Mouse (Mus musculus) hindlimb bud, embryonic 11.5 days (tissue): Measurements from ENCODE around the gene Hs3st6.

ENCODE experiments used
- DNase-seq: peaks from one replicate; pipeline ENCODE4 v3.0.0-alpha.2; 2012; ENCODE audit warnings: low read depth, low spot score; ENCODE audit errors: extremely low spot score

Gene Hs3st6

GRCm38 (mm10) chr17:24728184-24728583, 24.6 kb upstream of the Hs3st6 start:
- no peak for DNase-seq

- no peak for DNase-seq
Measured at GRCm38 (mm10) chr17:24729067-24729466, 23.7 kb upstream of the Hs3st6 start.

GRCm38 (mm10) chr17:24730787-24731186, 22.0 kb upstream of the Hs3st6 start:
- DNase-seq, result no peak

DNA sequence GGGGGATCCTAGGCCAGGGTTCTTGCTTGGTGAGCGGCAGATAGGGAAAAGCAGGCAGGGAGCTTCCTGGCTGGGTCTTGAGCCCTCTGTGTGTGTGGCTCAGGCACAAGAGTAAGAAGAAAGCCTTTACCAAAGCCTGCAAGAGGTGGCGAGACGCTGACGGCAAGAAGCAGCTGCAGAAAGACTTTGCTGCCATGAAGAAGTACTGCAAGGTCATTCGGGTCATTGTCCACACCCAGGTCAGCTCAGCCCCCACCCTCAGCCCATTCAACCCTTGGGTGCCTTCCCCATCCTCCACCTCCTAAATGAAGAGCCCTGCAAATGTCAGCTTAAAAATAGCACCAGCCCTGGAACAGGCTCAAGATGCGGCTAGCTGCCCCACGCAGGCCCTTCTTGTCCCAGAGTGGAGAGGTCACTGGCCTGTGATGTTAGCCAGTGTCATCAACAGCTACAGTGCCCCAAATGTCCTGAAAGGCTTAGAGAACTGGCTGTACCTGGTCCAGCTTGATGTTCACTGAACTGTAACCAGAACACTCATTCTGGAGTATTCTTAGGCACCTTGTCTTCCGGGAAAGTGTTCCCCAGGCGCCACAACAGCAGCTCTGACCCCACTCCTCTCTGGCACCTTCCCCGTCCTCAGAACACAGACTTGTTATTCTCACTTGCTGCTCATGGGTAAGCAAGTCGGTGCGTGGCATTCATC, 20.4 kb upstream of the Hs3st6 start:
- DNase-seq, result no peak

GRCm38 (mm10) chr17:24733434-24734050, 19.2 kb upstream of the Hs3st6 start:
- DNase-seq, result no peak

GRCm38 (mm10) chr17:24734513-24734912, 18.3 kb upstream of the Hs3st6 start:
- no peak for DNase-seq

- DNase-seq, result no peak
Measured at GRCm38 (mm10) chr17:24735446-24735845, 17.3 kb upstream of the Hs3st6 start.

DNA sequence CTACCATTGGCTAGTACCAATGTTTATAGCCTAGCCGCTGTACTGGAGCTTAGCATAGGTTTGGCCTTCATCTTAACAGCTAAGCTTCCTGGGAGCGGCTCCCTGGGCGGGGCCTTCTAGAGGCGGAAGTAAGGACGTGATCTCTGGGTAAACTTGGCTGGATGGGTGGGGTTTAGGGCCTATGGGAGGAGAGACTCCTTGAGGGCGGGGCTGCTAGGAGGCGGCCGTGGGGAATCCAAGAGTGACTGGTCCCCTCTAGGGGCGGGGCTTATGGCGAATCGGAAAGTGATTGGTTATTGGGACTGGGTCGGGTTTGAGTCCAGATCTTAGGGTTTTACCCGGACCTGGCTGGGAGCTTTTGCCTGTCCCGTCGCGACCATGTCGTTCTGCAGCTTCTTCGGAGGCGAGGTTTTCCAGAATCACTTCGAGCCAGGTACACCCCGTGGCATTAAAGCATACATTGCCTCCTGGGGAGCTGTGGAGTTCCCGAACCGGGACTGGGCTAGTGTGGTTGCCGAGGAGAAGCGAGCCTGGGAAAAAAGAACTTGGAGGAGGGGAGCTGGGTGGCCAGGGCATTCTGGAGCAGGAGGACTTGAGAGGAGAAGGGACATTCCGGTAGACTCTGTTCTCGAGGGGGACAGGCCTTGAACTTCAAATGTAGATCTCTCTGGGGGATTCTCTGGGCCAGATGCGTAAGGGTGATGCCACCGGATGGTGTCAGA, 16.3 kb upstream of the Hs3st6 start, which contains the start of gene Msrb1:
TSS of gene Msrb1 (plus strand) at position 313 of the 722 bp plus-strand sequence.
- peak; percentile 74 for DNase-seq

DNA sequence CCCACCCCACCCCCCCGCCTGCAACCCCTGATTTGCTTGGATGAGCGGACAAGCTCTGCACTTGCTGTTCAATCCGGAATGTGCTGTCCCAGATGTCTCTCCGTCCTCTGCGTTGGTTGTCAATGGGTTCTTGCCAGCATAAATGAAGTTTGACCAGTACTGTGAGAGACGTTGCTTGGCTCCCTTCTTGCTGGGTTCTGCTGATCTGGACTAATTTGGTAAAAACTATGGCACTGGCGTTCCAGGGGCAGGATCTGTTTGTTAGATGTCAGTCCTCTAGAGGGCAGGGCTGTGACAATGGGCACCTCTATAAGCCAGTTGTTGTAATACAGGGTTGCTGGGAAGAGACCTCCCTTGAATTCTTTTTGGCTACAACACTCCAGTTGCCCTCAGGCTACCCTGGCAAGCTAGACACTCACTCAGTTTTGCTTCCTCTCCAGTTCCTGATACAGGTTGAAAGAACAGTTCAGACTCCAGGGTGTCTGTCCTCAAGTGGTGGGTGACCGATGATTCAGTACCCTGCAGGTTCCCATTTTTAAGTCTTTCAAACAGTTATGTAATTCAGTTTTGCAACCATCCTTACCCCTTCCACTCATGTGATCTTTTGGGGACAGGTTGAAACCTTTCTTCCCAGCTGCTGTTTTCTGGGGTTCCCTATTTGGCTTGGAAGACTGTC, 15.5 kb upstream of the Hs3st6 start:
- DNase-seq, result no peak

- DNase-seq, result no peak
Measured at GRCm38 (mm10) chr17:24738238-24738637, 14.6 kb upstream of the Hs3st6 start.

DNA sequence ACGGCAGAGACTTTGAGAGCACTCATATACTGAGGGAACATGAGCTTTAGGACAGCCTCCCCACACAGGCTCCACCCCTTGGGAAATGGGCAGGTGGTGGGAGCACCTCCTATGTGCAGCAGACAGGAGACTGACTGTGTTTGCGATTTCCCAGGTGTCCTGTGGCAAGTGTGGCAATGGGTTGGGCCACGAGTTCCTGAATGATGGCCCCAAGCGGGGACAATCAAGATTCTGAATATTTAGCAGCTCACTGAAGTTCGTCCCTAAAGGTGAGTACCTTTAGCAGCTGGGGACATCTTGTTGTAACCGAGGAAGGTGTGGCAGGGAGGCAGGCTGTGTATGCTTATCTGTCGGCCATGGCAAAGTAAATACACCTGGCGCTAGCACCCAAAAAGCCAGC, 12.9 kb upstream of the Hs3st6 start:
- DNase-seq, result no peak

DNA sequence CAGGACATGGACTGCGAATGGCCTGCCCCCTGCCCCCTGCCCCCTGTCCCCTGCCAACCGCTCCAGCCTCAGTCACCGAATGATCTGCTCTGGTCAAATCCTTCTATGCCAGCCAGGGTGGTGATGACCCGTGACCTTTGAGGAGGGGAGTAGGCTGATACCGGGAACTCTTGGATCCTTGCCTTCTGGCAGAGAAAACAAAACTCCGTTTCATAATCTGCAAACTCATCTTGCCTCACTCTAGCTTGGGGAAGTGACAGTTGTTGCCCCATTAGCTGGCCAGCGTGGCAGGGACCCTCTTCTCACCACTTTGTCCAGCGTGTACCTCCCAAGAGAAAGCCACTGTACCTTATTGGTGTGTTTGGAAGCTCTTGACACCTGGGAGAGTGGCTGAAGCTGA, 10.5 kb upstream of the Hs3st6 start:
- DNase-seq, result no peak

GRCm38 (mm10) chr17:24743896-24744295, 8.9 kb upstream of the Hs3st6 start:
- DNase-seq, result no peak

GRCm38 (mm10) chr17:24744381-24744780, 8.4 kb upstream of the Hs3st6 start:
- no peak for DNase-seq

GRCm38 (mm10) chr17:24745526-24746497, 7.0 kb upstream of the Hs3st6 start:
- peak; percentile 89 for DNase-seq

DNA sequence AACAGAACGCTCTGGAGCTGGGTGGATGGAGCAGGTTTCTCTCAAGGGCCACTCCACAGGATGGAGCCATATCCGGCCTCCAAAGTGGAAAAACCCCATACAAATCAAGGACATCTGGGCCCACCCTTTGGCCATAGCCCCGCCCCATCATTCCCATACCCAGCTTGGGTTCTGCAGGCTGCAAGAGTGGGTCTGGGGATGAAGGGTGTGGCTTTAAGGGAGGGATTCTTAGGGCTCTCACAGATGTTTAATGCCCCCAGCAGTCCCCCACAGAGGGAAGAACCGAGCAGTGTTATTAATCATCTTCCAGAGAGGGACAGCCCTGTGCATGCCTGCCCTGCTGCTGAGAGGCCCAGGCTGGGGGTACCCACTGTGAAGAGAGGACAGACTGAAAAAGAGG, 5.8 kb upstream of the Hs3st6 start:
- no peak for DNase-seq

DNA sequence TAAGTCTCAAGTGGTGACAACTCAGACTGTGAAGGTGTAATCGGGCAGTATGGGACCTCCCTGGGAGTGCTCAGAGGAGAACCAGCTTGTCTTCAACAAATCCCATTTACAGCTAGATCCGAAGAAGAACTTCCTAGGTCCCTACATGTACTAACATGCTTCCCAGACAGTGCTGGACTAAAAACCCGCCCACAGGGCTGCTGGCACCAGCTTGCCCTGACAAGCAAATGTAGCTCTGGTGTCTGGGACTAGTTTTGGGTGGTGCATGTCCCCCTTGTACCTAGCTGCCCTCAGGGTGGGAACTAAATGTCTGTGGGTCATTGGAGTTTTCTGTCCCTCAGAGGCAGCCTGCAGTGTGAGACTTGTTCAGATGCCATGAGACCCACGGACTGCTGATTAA, 1.3 kb upstream of the Hs3st6 start:
- no peak for DNase-seq

DNA sequence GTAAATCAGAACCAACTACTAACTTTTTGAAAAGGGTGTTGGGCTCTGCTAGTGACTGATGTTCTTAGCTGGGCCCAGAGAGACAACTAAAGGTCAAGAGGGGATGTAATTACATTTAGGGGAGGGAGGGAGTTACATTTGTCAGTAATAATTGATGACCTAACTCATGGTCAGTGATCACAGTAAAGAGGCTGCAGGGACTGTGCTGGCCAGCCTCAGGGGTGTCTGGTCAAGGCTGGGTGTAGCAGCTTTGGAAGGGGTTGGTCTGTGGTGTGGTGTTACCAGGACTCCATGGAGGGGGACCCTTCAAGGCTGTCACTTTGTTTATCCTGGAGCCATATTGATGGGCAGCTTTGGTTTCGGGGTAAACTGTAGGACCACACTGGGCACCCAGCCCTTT, 4.6 kb downstream of the Hs3st6 start:
- DNase-seq, result no peak

GRCm38 (mm10) chr17:24761121-24761520, 8.3 kb downstream of the Hs3st6 start:
- no peak for DNase-seq
